Mouse (Mus musculus) ES-E14 (cell line): ENCODE data around the gene Parm1. TPM values are rescaled to one million over a fixed set of nuclear protein-coding genes. Genes with fewer than 3 reads are reported as not detected.

ENCODE experiments used
- DNase-seq: peaks from one replicate; pipeline ENCODE4 v3.0.0-alpha.2; 2013; ENCODE audit warnings: low read depth, low spot score
- H3K27ac ChIP-seq: 2 replicates; pipeline ENCODE4 v1.5.1; 2012; ENCODE audit warnings: low read depth, mild to moderate bottlenecking, low read length, moderate library complexity, mixed read lengths; ENCODE audit not compliant: poor library complexity, insufficient read depth, severe bottlenecking
- H3K36me3 ChIP-seq: 2 replicates; pipeline ENCODE4 v1.6.1; 2012; ENCODE audit warnings: mild to moderate bottlenecking, low read length, moderate library complexity, mixed read lengths; ENCODE audit not compliant: control insufficient read depth, poor library complexity, insufficient read depth, severe bottlenecking
- H3K4me1 ChIP-seq, 2 experiments: fragments of 150-350 bp in 1 of 2; sonication (generic) in 1 of 2; 2 replicates each; pipeline ENCODE4 v1.6.1; 2012; ENCODE audit warnings: low read length in 2 of 2, mild to moderate bottlenecking in 1 of 2, mixed read lengths in 1 of 2; ENCODE audit not compliant: control insufficient read depth in 2 of 2, insufficient read depth in 2 of 2, poor library complexity in 1 of 2
- H3K4me3 ChIP-seq, 2 experiments: fragments of 150-350 bp in 1 of 2; sonication (generic) in 1 of 2; 2 replicates each; pipeline ENCODE4 v1.5.1; 2012; ENCODE audit warnings: low read length in 2 of 2, low read depth in 1 of 2, mild to moderate bottlenecking in 1 of 2, mixed read lengths in 1 of 2; ENCODE audit not compliant: insufficient read depth in 1 of 2, poor library complexity in 1 of 2, severe bottlenecking in 1 of 2
- H3K9ac ChIP-seq: 2 replicates; pipeline ENCODE4 v1.6.1; 2012; ENCODE audit warnings: low read depth, mild to moderate bottlenecking, low read length, mixed read lengths; ENCODE audit not compliant: poor library complexity, insufficient read depth, severe bottlenecking
- H3K9me3 ChIP-seq: fragments of 150-350 bp; sonication (generic); 2 replicates; pipeline ENCODE4 v1.6.1; 2012; ENCODE audit warnings: low read depth, mild to moderate bottlenecking, low read length; ENCODE audit not compliant: control insufficient read depth, insufficient read depth
- CHD2 ChIP-seq: IDR thresholded peaks from 2 replicates; pipeline ENCODE4 v1.6.1; 2014; ENCODE audit warnings: mild to moderate bottlenecking, low read depth, low read length, inconsistent platforms
- HCFC1 ChIP-seq: IDR thresholded peaks from 2 replicates; pipeline ENCODE4 v1.6.1; 2012; ENCODE audit warnings: low read length, inconsistent platforms, borderline replicate concordance; ENCODE audit not compliant: insufficient read depth
- MAFK ChIP-seq: IDR thresholded peaks from 2 replicates; pipeline ENCODE4 v1.6.1; 2014; ENCODE audit warnings: mild to moderate bottlenecking, low read depth, low read length, inconsistent platforms; ENCODE audit not compliant: insufficient read depth
- ZC3H11A ChIP-seq: IDR thresholded peaks from 2 replicates; pipeline ENCODE4 v1.6.1; 2012; ENCODE audit warnings: low read depth, mild to moderate bottlenecking, inconsistent platforms, low read length, borderline replicate concordance
- ZNF384 ChIP-seq: IDR thresholded peaks from 2 replicates; pipeline ENCODE4 v1.6.1; 2012; ENCODE audit warnings: low read depth, low read length, inconsistent platforms
- in situ Hi-C, 2 experiments: fragments of 600-800 bp; cut with MboI; formaldehyde crosslinking; loops; one replicate each; pipeline ENCODE4 v1.15.1; 2025; ENCODE audit warnings: low sequenced_read_pairs in 2 of 2, inconsistent platforms in 1 of 2; ENCODE audit not compliant: unreplicated experiment in 2 of 2
- total RNA-seq: library from RNA; depleted of rRNA; stranded (reverse); fragments of 300-350 nt; gene quantifications from 2 replicates; pipeline ENCODE4 v1.2.3, GENCODE M21; 2012

Parm1 gene
- total RNA-seq, 1 experiment, result 7.3 TPM

GRCm38 (mm10) chr5:91578924-91579323 is 61.5 kb downstream of the Parm1 start:
- Histone ChIP-seq H3K4me1 (no peaks in the 10 kb centered on the region), H3K27ac (no peak overlapping the region), H3K4me3 (no peak overlapping the region), H3K36me3 (no peaks in the 10 kb centered on the region), H3K9me3 (no peaks in the 10 kb centered on the region), H3K9ac (no peak overlapping the region)
- in situ Hi-C loops, result no loop called here
- TF ChIP-seq ZC3H11A (no peak), MAFK (no peak), ZNF384 (no peak), CHD2 (no peak), HCFC1 (no peak)
- no peak for DNase-seq

GRCm38 (mm10) chr5:91581799-91582198 is 64.4 kb downstream of the Parm1 start:
- Histone ChIP-seq H3K27ac (no peak overlapping the region), H3K9me3 (no peaks in the 10 kb centered on the region), H3K36me3 (no peaks in the 10 kb centered on the region), H3K9ac (no peak overlapping the region), H3K4me3 (no peak overlapping the region), H3K4me1 (no peaks in the 10 kb centered on the region)
- TF ChIP-seq ZC3H11A (no peak), CHD2 (no peak), MAFK (no peak), HCFC1 (no peak), ZNF384 (no peak)
- in situ Hi-C loops, result no loop called here
- no peak for DNase-seq

- Histone ChIP-seq H3K36me3 (no peaks in the 10 kb centered on the region), H3K4me3 (no peak overlapping the region), H3K27ac (no peak overlapping the region), H3K9ac (no peak overlapping the region), H3K9me3 (no peaks in the 10 kb centered on the region), H3K4me1 (no peaks in the 10 kb centered on the region)
- DNase-seq, result no peak
- no peak for TF ChIP-seq ZNF384
- TF ChIP-seq MAFK, result no peak
- TF ChIP-seq HCFC1, result no peak
- no peak for TF ChIP-seq ZC3H11A
- TF ChIP-seq CHD2, result no peak
- in situ Hi-C loops, result no loop called here
These were observed 68.8 kb downstream of the Parm1 start for GRCm38 (mm10) chr5:91586206-91586605.

GRCm38 (mm10) chr5:91594083-91594482 is 76.7 kb downstream of the Parm1 start:
- H3K9me3 ChIP-seq, result no peaks in the 10 kb centered on the region
- DNase-seq, result no peak
- H3K4me1 ChIP-seq, result no peaks in the 10 kb centered on the region
- no peak overlapping the region for H3K4me3 ChIP-seq
- in situ Hi-C loops, result no loop called here
- no peak overlapping the region for H3K27ac ChIP-seq
- TF ChIP-seq ZNF384 (no peak), ZC3H11A (no peak)
- no peak overlapping the region for H3K9ac ChIP-seq
- peaks cover 3% of the 10 kb centered on the region; the same call in 1 of the 2 replicates for H3K36me3 ChIP-seq

- no peak overlapping the region for H3K4me3 ChIP-seq
- no peaks in the 10 kb centered on the region for H3K9me3 ChIP-seq
- in situ Hi-C loops, result no loop called here
- TF ChIP-seq HCFC1, result no peak
- no peak for TF ChIP-seq ZNF384
- TF ChIP-seq CHD2, result no peak
- TF ChIP-seq ZC3H11A, result no peak
- TF ChIP-seq MAFK, result no peak
- 0 out of 2 replicates have a peak overlapping the region, but pooled peaks have one; percentile 6 for H3K27ac ChIP-seq
- no peak for DNase-seq
- no peaks in the 10 kb centered on the region for H3K4me1 ChIP-seq
- H3K9ac ChIP-seq, result no peak overlapping the region
- H3K36me3 ChIP-seq, result peaks cover 3% of the 10 kb centered on the region; the same call in 1 of the 2 replicates
These were observed 79.8 kb downstream of the Parm1 start for GRCm38 (mm10) chr5:91597216-91597615.
